Mouse (Mus musculus) CH12.LX (cell line): ENCODE results near the gene Spred2. TPM values are rescaled to one million over a fixed set of nuclear protein-coding genes. Genes with fewer than 3 reads are reported as not detected.

Experiments used
- DNase-seq: peaks from one replicate; pipeline ENCODE4 v3.0.0-alpha.2; 2013; ENCODE audit errors: extremely low read depth
- H3K27ac ChIP-seq: 2 replicates; pipeline ENCODE4 v1.5.1; 2012; ENCODE audit warnings: low read depth, mild to moderate bottlenecking, control low read depth, moderate library complexity; ENCODE audit not compliant: insufficient read depth
- H3K27me3 ChIP-seq: replicated peaks from 2 replicates; pipeline ENCODE3; 2012; ENCODE audit warnings: inconsistent platforms
- H3K36me3 ChIP-seq, 2 experiments: replicated peaks in 1 of 2; 2 replicates each; pipeline versions ENCODE3 to v1.6.1; 2012; ENCODE audit warnings: inconsistent platforms in 1 of 2, low read length in 1 of 2, mild to moderate bottlenecking in 1 of 2, mixed read lengths in 1 of 2, moderate library complexity in 1 of 2; ENCODE audit not compliant: control insufficient read depth in 1 of 2, insufficient read depth in 1 of 2
- H3K4me1 ChIP-seq, 2 experiments: 2 replicates each; pipeline ENCODE4 v1.6.1; 2012; ENCODE audit warnings: inconsistent platforms in 1 of 2, moderate library complexity in 1 of 2; ENCODE audit not compliant: insufficient read depth in 2 of 2, control insufficient read depth in 1 of 2
- H3K4me2 ChIP-seq: 2 replicates; pipeline ENCODE4 v1.6.1; 2012; ENCODE audit warnings: low read depth, mild to moderate bottlenecking, control low read depth; ENCODE audit not compliant: poor library complexity, insufficient read depth, severe bottlenecking
- H3K4me3 ChIP-seq, 3 experiments: fragments of 150-350 bp in 1 of 3; sonication (generic) in 1 of 3; replicated peaks in 1 of 3; 2 replicates each; pipeline versions ENCODE3 to v1.5.1; 2011 to 2012; ENCODE audit warnings: low read depth in 2 of 3, low read length in 2 of 3, mild to moderate bottlenecking in 2 of 3, moderate library complexity in 2 of 3, control low read depth in 1 of 3, improper control_type of control experiment in 1 of 3, inconsistent platforms in 1 of 3, mixed read lengths in 1 of 3; ENCODE audit not compliant: poor library complexity in 1 of 3
- H3K79me2 ChIP-seq: replicated peaks from 2 replicates; pipeline ENCODE4 v1.6.1; 2012; ENCODE audit warnings: mild to moderate bottlenecking, moderate library complexity; ENCODE audit not compliant: control insufficient read depth, poor library complexity, insufficient read depth, severe bottlenecking; ENCODE audit errors: extremely low read depth
- H3K9ac ChIP-seq: 2 replicates; pipeline ENCODE4 v1.6.1; 2012; ENCODE audit warnings: low read depth, mild to moderate bottlenecking, control low read depth, moderate library complexity; ENCODE audit not compliant: insufficient read depth
- H3K9me3 ChIP-seq: replicated peaks from 2 replicates; pipeline ENCODE3; 2012; ENCODE audit warnings: low read length, inconsistent platforms, mixed read lengths
- BHLHE40 ChIP-seq: IDR thresholded peaks from 2 replicates; pipeline ENCODE4 v1.6.1; 2011; ENCODE audit warnings: mild to moderate bottlenecking, low read depth, low read length, improper control_type of control experiment
- CHD1 ChIP-seq: IDR thresholded peaks from 2 replicates; pipeline ENCODE4 v1.6.1; 2012; ENCODE audit warnings: low read depth, low read length, improper control_type of control experiment, inconsistent platforms
- CHD2 ChIP-seq: IDR thresholded peaks from 2 replicates; pipeline ENCODE4 v1.6.1; 2011; ENCODE audit warnings: low read length, improper control_type of control experiment
- CTCF ChIP-seq, 2 experiments: IDR thresholded peaks in 1 of 2; conservative IDR thresholded peaks in 1 of 2; 2 replicates each; pipeline ENCODE4 v1.5.1; 2011 to 2012; ENCODE audit warnings: low read depth in 2 of 2, low read length in 2 of 2, improper control_type of control experiment in 1 of 2, inconsistent platforms in 1 of 2, mild to moderate bottlenecking in 1 of 2, moderate library complexity in 1 of 2
- E2F4 ChIP-seq: IDR thresholded peaks from 2 replicates; pipeline ENCODE4 v1.6.1; 2011; ENCODE audit warnings: low read depth, low read length, improper control_type of control experiment; ENCODE audit not compliant: insufficient replicate concordance
- ELF1 ChIP-seq: IDR thresholded peaks from 2 replicates; pipeline ENCODE4 v1.6.1; 2014; ENCODE audit warnings: low read depth, mild to moderate bottlenecking, inconsistent platforms, low read length, improper control_type of control experiment
- EP300 ChIP-seq: IDR thresholded peaks from 2 replicates; pipeline ENCODE4 v1.6.1; 2011; ENCODE audit warnings: low read length, improper control_type of control experiment
- ETS1 ChIP-seq: conservative IDR thresholded peaks from 2 replicates; pipeline ENCODE4 v1.6.1; 2012; ENCODE audit warnings: low read depth, mild to moderate bottlenecking, inconsistent platforms, low read length, improper control_type of control experiment, moderate library complexity
- GABPA ChIP-seq: IDR thresholded peaks from 2 replicates; pipeline ENCODE4 v1.6.1; 2012; ENCODE audit warnings: low read depth, low read length, improper control_type of control experiment, inconsistent platforms; ENCODE audit not compliant: insufficient replicate concordance
- IRF4 ChIP-seq: IDR thresholded peaks from 2 replicates; pipeline ENCODE4 v1.6.1; 2014; ENCODE audit warnings: low read depth, mild to moderate bottlenecking, inconsistent platforms, low read length, improper control_type of control experiment
- JUN ChIP-seq: IDR thresholded peaks from 2 replicates; pipeline ENCODE4 v1.6.1; 2011; ENCODE audit warnings: low read depth, mild to moderate bottlenecking, low read length, improper control_type of control experiment, moderate library complexity; ENCODE audit not compliant: insufficient read depth
- JUND ChIP-seq: conservative IDR thresholded peaks from 2 replicates; pipeline ENCODE4 v1.6.1; 2011; ENCODE audit warnings: low read depth, low read length, improper control_type of control experiment
- KAT2A ChIP-seq: IDR thresholded peaks from 2 replicates; pipeline ENCODE4 v1.6.1; 2012; ENCODE audit warnings: low read length, improper control_type of control experiment, inconsistent platforms; ENCODE audit not compliant: insufficient replicate concordance
- MAFK ChIP-seq: IDR thresholded peaks from 2 replicates; pipeline ENCODE4 v1.6.1; 2011; ENCODE audit warnings: low read length, improper control_type of control experiment; ENCODE audit not compliant: insufficient replicate concordance
- MAX ChIP-seq: IDR thresholded peaks from 2 replicates; pipeline ENCODE4 v1.6.1; 2011; ENCODE audit warnings: low read length, improper control_type of control experiment
- MEF2A ChIP-seq: IDR thresholded peaks from 2 replicates; pipeline ENCODE4 v1.6.1; 2014; ENCODE audit warnings: low read depth, mild to moderate bottlenecking, inconsistent platforms, low read length, improper control_type of control experiment, borderline replicate concordance
- MXI1 ChIP-seq: IDR thresholded peaks from 2 replicates; pipeline ENCODE4 v1.6.1; 2011; ENCODE audit warnings: mild to moderate bottlenecking, low read depth, low read length, improper control_type of control experiment
- MYC ChIP-seq: IDR thresholded peaks from 2 replicates; pipeline ENCODE4 v1.6.1; 2011; ENCODE audit warnings: low read depth, mild to moderate bottlenecking, improper control_type of control experiment, low read length
- NELFE ChIP-seq: IDR thresholded peaks from 2 replicates; pipeline ENCODE4 v1.6.1; 2011; ENCODE audit warnings: low read depth, low read length, improper control_type of control experiment
- NRF1 ChIP-seq: IDR thresholded peaks from 2 replicates; pipeline ENCODE4 v1.6.1; 2014; ENCODE audit warnings: low read depth, mild to moderate bottlenecking, inconsistent platforms, low read length, improper control_type of control experiment, moderate library complexity
- PAX5 ChIP-seq: IDR thresholded peaks from 2 replicates; pipeline ENCODE4 v1.6.1; 2012; ENCODE audit warnings: low read length, inconsistent platforms, mixed read lengths
- POLR2A ChIP-seq: IDR thresholded peaks from 2 replicates; pipeline ENCODE4 v1.6.1; 2011; ENCODE audit warnings: low read depth, mild to moderate bottlenecking, improper control_type of control experiment, low read length
- POLR2AphosphoS2 ChIP-seq: IDR thresholded peaks from 2 replicates; pipeline ENCODE4 v1.6.1; 2011; ENCODE audit warnings: low read depth, low read length, improper control_type of control experiment
- RAD21 ChIP-seq: IDR thresholded peaks from 2 replicates; pipeline ENCODE4 v1.6.1; 2011; ENCODE audit warnings: low read depth, mild to moderate bottlenecking, low read length, improper control_type of control experiment, moderate library complexity
- RCOR1 ChIP-seq: conservative IDR thresholded peaks from 2 replicates; pipeline ENCODE4 v1.6.1; 2012; ENCODE audit warnings: low read depth, mild to moderate bottlenecking, inconsistent platforms, low read length, improper control_type of control experiment
- SIN3A ChIP-seq: IDR thresholded peaks from 2 replicates; pipeline ENCODE4 v1.6.1; 2012; ENCODE audit warnings: low read length, improper control_type of control experiment, inconsistent platforms
- SMC3 ChIP-seq: IDR thresholded peaks from 2 replicates; pipeline ENCODE4 v1.6.1; 2011; ENCODE audit warnings: low read depth, low read length, improper control_type of control experiment
- TCF12 ChIP-seq: IDR thresholded peaks from 2 replicates; pipeline ENCODE4 v1.6.1; 2014; ENCODE audit warnings: low read depth, mild to moderate bottlenecking, inconsistent platforms, low read length, improper control_type of control experiment
- UBTF ChIP-seq: IDR thresholded peaks from 2 replicates; pipeline ENCODE4 v1.6.1; 2012; ENCODE audit warnings: low read depth, mild to moderate bottlenecking, inconsistent platforms, low read length, improper control_type of control experiment, moderate library complexity
- USF1 ChIP-seq: IDR thresholded peaks from 2 replicates; pipeline ENCODE4 v1.6.1; 2014; ENCODE audit warnings: low read depth, mild to moderate bottlenecking, inconsistent platforms, low read length, improper control_type of control experiment
- ZC3H11A ChIP-seq: IDR thresholded peaks from 2 replicates; pipeline ENCODE4 v1.6.1; 2012; ENCODE audit warnings: low read depth, mild to moderate bottlenecking, inconsistent platforms, low read length, improper control_type of control experiment
- ZKSCAN1 ChIP-seq: IDR thresholded peaks from 2 replicates; pipeline ENCODE4 v1.6.1; 2012; ENCODE audit warnings: low read depth, inconsistent platforms, low read length, improper control_type of control experiment, borderline replicate concordance
- ZMIZ1 ChIP-seq: IDR thresholded peaks from 2 replicates; pipeline ENCODE4 v1.6.1; 2012; ENCODE audit warnings: low read depth, mild to moderate bottlenecking, inconsistent platforms, low read length, improper control_type of control experiment
- ZNF384 ChIP-seq: IDR thresholded peaks from 2 replicates; pipeline ENCODE4 v1.6.1; 2012; ENCODE audit warnings: low read depth, low read length, improper control_type of control experiment, inconsistent platforms
- dilution Hi-C: fragments of 300-500 bp; cut with MboI; formaldehyde crosslinking; loops from 2 replicates; pipeline ENCODE4 v1.14.3; 2020; ENCODE audit warnings: low sequenced_read_pairs; ENCODE audit not compliant: extremely low pct_unique_long_range_greater_than_20kb, extremely low pct_ligation_motif_present
- in situ Hi-C: fragments of 300-500 bp; cut with MboI; formaldehyde crosslinking; loops from 3 replicates; pipeline ENCODE4 v1.14.3; 2019; ENCODE audit warnings: low sequenced_read_pairs, low pct_ligation_motif_present, low pct_unique_long_range_greater_than_20kb, mixed read lengths
- polyA plus RNA-seq: library from polyadenylated mRNA; unstranded; fragments of >175 nt; gene quantifications from 2 replicates; pipeline ENCODE4 v1.2.1, GENCODE M21; 2012; ENCODE audit warnings: low read depth; ENCODE audit not compliant: insufficient read length
- total RNA-seq, 2 experiments: library from RNA; depleted of rRNA; stranded (reverse); fragments of 300-350 nt in 1 of 2; fragments of >200 nt in 1 of 2; gene quantifications; 2 replicates each; pipeline ENCODE4 v1.2.3; 2012 to 2014

Gene Spred2
- total and polyA plus RNA-seq, 3 experiments = 1.4 to 15.8 (median 4.2) TPM

- no peak overlapping the region for H3K4me3 ChIP-seq
- H3K9me3 ChIP-seq = peaks cover 9% of the 10 kb centered on the region
- H3K36me3 ChIP-seq = peaks cover 5 to 67% of the 10 kb centered on the region in 2 experiments
- H3K4me1 ChIP-seq = peaks cover 20 to 75% of the 10 kb centered on the region in 2 experiments
- H3K4me2 ChIP-seq = no peak overlapping the region
- H3K79me2 ChIP-seq = peaks cover 6% of the 10 kb centered on the region
- in situ Hi-C loops = no loop called here
- no peak overlapping the region for H3K9ac ChIP-seq
- dilution Hi-C loops = no loop called here
- DNase-seq = no peak
- H3K27ac ChIP-seq = no peak overlapping the region
- no peaks in the 10 kb centered on the region for H3K27me3 ChIP-seq
- TF ChIP-seq ETS1 = no peak
- TF ChIP-seq SMC3 = no peak
- no peak for TF ChIP-seq MXI1
- TF ChIP-seq POLR2AphosphoS2 = no peak
Observed at GRCm38 (mm10) chr11:19941978-19942377, 17.8 kb downstream of the Spred2 start.

GRCm38 (mm10) chr11:19943753-19944152, 19.6 kb downstream of the Spred2 start:
- Histone ChIP-seq H3K4me1 (peaks cover 16 to 74% of the 10 kb centered on the region in 2 experiments), H3K27me3 (no peaks in the 10 kb centered on the region), H3K9ac (no peak overlapping the region), H3K4me2 (no peak overlapping the region), H3K4me3 (no peak overlapping the region), H3K36me3 (peaks cover 5 to 82% of the 10 kb centered on the region in 2 experiments), H3K9me3 (peaks cover 9% of the 10 kb centered on the region), H3K27ac (no peak overlapping the region), H3K79me2 (peaks cover 6% of the 10 kb centered on the region)
- DNase-seq = peak; percentile 70
- dilution Hi-C loops (no loop called here), in situ Hi-C loops (no loop called here)
- TF ChIP-seq UBTF = no peak
- no peak for TF ChIP-seq MXI1
- no peak for TF ChIP-seq TCF12
- TF ChIP-seq USF1 = no peak
- TF ChIP-seq CHD2 = no peak
- no peak for TF ChIP-seq RCOR1
- peak; percentile 51; the same call in 1 of the 2 replicates for TF ChIP-seq JUN
- TF ChIP-seq RAD21 = no peak
- TF ChIP-seq ZC3H11A = no peak
- TF ChIP-seq JUND = 0 out of 2 replicates have a peak, but pooled peaks have one; percentile 21
- TF ChIP-seq SMC3 = no peak
- peak; percentile 38 for TF ChIP-seq ETS1
- TF ChIP-seq POLR2A = no peak
- TF ChIP-seq NRF1 = no peak
- peak; percentile 91 for TF ChIP-seq EP300
- no peak for TF ChIP-seq ZMIZ1
- TF ChIP-seq MAX = no peak
- TF ChIP-seq SIN3A = no peak
- TF ChIP-seq NELFE = no peak
- TF ChIP-seq PAX5 = no peak
- TF ChIP-seq CHD1 = no peak
- no peak for TF ChIP-seq MEF2A
- no peak for TF ChIP-seq BHLHE40
- TF ChIP-seq KAT2A = no peak
- no peak for TF ChIP-seq GABPA
- TF ChIP-seq CTCF (conservative IDR thresholded peaks at IDR 0.05 in 1 of 2, IDR thresholded peaks at IDR 0.05 in 1 of 2; ENCODE audit: low read depth in 2 of 2, low read length in 2 of 2) = no peak
- no peak for TF ChIP-seq MYC
- TF ChIP-seq POLR2AphosphoS2 = no peak
- TF ChIP-seq ELF1 = no peak
- TF ChIP-seq E2F4 = no peak
- no peak for TF ChIP-seq IRF4
- TF ChIP-seq MAFK = no peak
- no peak for TF ChIP-seq ZKSCAN1
- no peak for TF ChIP-seq ZNF384
